Mouse (Mus musculus): ENCODE results near the gene Abracl.

Abracl gene

GRCm38 (mm10) chr10:18021576-18022311 lies 1.3 kb downstream of the Abracl start:
- no peak for DNase-seq

GRCm38 (mm10) chr10:18020846-18021245 lies 2.2 kb downstream of the Abracl start:
- no peak for DNase-seq

GRCm38 (mm10) chr10:18020443-18020842 lies 2.6 kb downstream of the Abracl start:
- no peak for DNase-seq

- no peak for DNase-seq
Measured at GRCm38 (mm10) chr10:18011761-18012160, 11.3 kb downstream of the Abracl start.

- DNase-seq: no peak
Measured at GRCm38 (mm10) chr10:18009744-18010143, 13.3 kb downstream of the Abracl start.

GRCm38 (mm10) chr10:18008118-18008517 lies 15.0 kb downstream of the Abracl start:
- no peak for DNase-seq

GRCm38 (mm10) chr10:18007243-18007642 lies 15.8 kb downstream of the Abracl start:
- no peak for DNase-seq

GRCm38 (mm10) chr10:18006756-18007155 lies 16.3 kb downstream of the Abracl start:
- no peak for DNase-seq

GRCm38 (mm10) chr10:18005136-18005955 lies 17.7 kb downstream of the Abracl start:
- DNase-seq: no peak

- no peak for DNase-seq
Measured at GRCm38 (mm10) chr10:18003966-18004637, 19.0 kb downstream of the Abracl start.

- no peak for DNase-seq
Measured at GRCm38 (mm10) chr10:17990576-17990975, 32.5 kb downstream of the Abracl start.

- no peak for DNase-seq
Measured at GRCm38 (mm10) chr10:17989136-17989535, 34.0 kb downstream of the Abracl start.

- no peak for DNase-seq
Measured at GRCm38 (mm10) chr10:17987823-17988423, 35.2 kb downstream of the Abracl start.

GRCm38 (mm10) chr10:17983313-17983712 lies 39.8 kb downstream of the Abracl start:
- peak; percentile 78 for DNase-seq

- no peak for DNase-seq
Measured at GRCm38 (mm10) chr10:17966090-17966489, 57.0 kb downstream of the Abracl start.
